Mouse (Mus musculus) adrenal gland, adult 2 months (tissue): ENCODE measurements around the gene Adamts4. TPM values are rescaled to one million over a fixed set of nuclear protein-coding genes. Genes with fewer than 3 reads are reported as not detected.

Source experiments
- DNase-seq: peaks from one replicate; pipeline ENCODE4 v3.0.0; 2021
- polyA plus RNA-seq: library from polyadenylated mRNA; depleted of rRNA; stranded (reverse); fragments of >200 nt; gene quantifications from 2 replicates; pipeline ENCODE4 v1.2.3, GENCODE M21; 2012
- total RNA-seq, 2 experiments: library from RNA; stranded (reverse); gene quantifications; 2 replicates each; pipeline ENCODE4 v1.2.3; 2021

The Adamts4 gene
- total and polyA plus RNA-seq, 3 experiments, result 1.1 to 1.7 (median 1.3) TPM

DNA sequence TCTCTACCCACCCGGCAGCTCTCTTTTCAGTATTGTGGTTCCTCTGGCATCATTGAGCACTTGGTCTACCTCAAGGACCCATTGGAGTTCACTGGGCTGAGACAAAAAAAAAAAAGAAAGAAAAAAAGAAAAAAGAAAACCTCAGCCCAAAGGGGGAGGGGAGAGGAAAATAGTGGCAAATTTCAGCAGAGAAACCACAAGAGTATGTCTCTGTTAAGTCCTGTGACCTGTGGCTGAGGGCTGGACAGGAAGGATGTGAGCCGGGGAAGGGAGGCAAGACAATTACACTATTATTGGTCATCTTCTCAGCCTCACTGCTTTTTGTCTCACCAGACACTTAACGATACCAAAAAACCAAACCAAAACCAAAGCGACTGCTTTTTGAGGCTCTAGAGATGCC lies 18.4 kb upstream of the Adamts4 start:
- no peak for DNase-seq

GRCm38 (mm10) chr1:171232348-171232747 lies 17.9 kb upstream of the Adamts4 start:
- peak; percentile 45 for DNase-seq

- peak; percentile 70 for DNase-seq
Measured at GRCm38 (mm10) chr1:171232800-171233730, 17.2 kb upstream of the Adamts4 start.

- DNase-seq, result no peak
Measured at GRCm38 (mm10) chr1:171234126-171234525, 16.1 kb upstream of the Adamts4 start, which contains the start of gene Fcer1g. TSS of gene Fcer1g (minus strand) at chr1:171234365.

DNA sequence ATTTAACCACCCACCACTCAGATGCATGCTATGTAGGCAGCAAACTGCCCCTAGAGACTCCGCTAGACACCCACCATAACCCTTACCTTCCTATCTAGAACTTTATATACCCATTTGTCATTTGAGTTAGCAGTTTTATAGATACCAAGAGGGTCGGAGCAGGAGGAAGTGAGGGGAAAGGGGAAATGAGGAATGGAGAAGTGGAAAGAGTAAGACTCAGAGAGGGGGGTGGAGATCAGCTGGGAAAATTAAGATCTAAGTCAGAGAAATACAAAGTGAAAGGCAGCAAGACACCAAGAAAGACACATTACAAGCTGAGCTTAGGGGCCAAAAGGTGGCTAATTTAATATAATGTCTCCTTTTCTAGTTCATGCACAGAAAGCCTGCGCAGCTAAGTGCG lies 15.7 kb upstream of the Adamts4 start:
- no peak for DNase-seq

GRCm38 (mm10) chr1:171235791-171236190 lies 14.4 kb upstream of the Adamts4 start:
- no peak for DNase-seq

GRCm38 (mm10) chr1:171237438-171237837 lies 12.8 kb upstream of the Adamts4 start:
- DNase-seq, result no peak

DNA sequence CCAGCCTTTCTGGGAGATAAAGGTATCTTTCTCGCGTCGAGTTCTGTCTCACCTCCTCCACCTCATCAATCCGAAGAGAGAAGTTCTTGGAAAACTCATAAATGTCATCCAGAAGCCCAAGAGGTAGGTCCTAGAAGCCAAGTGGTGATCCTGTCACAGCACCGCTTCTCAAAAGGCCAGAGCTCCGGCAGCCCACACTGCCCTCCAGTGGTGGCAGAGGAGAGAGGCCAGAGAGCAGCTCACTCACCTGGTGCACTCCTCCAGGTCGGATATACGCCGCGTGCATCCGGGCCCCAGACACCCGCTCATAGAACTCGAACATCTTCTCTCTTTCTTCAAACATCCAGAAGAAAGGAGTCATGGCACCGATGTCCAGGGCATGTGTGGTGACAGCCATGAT lies 11.8 kb upstream of the Adamts4 start:
- peak; percentile 83 for DNase-seq

DNA sequence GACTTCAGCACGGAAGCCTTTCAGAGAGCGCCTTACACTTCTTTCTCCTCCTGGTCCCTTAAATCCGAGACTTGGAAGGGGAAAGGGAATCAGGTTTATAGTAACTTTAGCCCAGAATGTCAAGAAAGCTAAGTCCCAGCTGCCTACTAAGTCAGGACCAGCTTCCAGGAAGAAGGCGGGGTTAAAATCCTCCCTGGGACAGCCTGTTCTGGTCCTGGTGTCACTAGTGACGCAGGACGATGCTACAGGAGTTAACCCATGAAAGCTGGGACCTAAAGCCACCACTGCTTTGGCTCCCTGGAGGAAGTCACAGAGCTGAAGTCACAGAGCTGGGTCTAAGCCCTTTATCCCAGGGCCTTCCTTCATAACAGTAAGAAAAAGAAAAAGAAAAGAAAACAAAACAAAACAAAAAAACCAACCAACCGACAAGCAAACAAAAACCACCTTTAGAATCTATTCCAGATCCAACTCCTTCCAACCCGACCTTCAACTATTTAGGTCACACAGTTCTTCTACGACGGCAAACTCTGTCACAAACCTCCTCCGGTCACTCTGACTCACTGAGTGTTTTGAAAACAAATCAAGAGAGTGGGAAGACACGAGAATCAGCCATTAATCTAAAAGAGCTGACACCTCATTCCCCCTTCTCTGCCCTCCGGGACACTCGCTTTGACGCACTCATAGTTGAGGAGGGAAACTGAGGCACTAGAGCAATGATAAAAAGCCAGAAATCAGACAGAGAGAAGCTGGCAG lies 10.1 kb upstream of the Adamts4 start:
- DNase-seq, result peak; percentile 77

- peak; percentile 76 for DNase-seq
Measured at GRCm38 (mm10) chr1:171240911-171241310, 9.3 kb upstream of the Adamts4 start.

DNA sequence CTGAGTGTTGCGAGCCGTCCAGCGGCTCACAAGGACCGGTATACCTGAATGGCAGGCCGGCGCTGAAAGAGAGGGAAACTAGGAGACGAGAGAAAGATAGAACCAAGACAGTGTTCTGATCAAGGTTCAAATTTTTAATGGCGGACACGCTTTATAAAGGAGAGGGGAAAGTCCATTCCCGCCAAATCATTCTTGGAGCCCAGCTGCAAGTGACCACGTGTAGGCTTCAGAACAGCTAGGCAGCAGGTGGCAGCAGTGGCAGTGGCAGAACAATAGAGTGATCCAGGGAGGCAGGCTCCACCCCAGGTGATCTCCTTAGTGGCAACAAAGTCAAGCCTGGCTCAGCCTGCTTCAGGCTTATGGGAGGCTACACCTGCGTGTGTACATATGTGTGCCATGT lies 8.3 kb upstream of the Adamts4 start:
- peak; percentile 22 for DNase-seq

- DNase-seq, result no peak
Measured at GRCm38 (mm10) chr1:171245353-171245752, 4.9 kb upstream of the Adamts4 start.

DNA sequence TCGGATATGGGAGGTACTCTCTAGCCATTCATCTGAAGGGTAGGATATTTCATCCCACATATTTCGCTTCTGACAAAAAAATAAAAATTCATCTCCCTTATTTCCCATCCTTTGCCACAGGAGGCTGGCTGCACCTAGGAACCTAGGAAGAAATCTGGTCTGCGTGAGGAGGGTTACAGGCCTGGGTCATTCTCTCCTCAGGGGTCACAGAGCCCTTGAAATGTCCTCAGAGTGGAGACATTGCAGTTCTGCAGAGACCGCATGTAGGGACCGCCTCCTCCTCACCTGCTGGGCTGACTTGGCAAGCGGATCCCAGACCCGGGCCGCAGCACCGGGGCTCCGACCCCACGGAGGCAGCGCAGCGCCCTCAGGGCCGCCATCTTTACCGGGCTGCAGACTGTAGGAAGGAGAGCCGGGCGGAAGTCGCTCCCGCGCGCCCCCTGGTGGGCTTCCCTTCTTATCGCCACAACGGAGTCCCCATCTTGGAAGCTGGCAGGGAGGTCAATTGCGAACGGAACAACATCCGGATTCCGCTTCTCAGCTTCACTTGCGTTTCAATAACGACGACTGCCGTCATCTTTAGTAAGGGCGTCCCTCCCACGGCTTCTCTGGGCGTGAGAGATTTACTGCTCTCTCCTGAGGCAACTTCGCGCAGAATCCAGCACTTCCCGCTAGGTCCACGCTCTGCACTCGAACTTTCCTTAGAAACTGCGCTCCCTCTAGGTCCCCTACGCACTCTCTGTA lies 3.3 kb upstream of the Adamts4 start:
- DNase-seq, result peak; percentile 98

- DNase-seq, result no peak
Measured at GRCm38 (mm10) chr1:171247453-171247841, 2.8 kb upstream of the Adamts4 start.

DNA sequence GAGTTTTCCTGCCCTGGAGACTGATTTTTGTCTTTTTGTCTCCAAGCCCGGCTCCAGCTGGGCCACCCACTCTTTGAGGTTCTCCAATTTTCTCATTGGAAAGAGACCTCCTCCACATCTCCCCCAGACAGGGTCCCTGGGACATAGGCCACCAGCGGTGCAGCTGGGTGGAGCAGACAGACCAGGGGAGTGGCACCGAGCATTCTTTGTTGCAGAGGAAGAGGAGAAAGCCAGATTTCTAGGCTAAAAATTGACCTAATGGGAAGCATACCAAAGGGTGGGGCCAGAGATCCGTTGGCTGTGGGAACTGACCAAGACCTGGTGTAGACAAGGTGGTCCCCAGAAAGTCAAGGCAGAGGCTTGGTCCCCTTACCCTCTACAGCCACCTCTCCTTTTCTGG lies 2.3 kb upstream of the Adamts4 start:
- peak; percentile 35 for DNase-seq

- peak; percentile 23 for DNase-seq
Measured at GRCm38 (mm10) chr1:171248386-171249226, 1.6 kb upstream of the Adamts4 start.

DNA sequence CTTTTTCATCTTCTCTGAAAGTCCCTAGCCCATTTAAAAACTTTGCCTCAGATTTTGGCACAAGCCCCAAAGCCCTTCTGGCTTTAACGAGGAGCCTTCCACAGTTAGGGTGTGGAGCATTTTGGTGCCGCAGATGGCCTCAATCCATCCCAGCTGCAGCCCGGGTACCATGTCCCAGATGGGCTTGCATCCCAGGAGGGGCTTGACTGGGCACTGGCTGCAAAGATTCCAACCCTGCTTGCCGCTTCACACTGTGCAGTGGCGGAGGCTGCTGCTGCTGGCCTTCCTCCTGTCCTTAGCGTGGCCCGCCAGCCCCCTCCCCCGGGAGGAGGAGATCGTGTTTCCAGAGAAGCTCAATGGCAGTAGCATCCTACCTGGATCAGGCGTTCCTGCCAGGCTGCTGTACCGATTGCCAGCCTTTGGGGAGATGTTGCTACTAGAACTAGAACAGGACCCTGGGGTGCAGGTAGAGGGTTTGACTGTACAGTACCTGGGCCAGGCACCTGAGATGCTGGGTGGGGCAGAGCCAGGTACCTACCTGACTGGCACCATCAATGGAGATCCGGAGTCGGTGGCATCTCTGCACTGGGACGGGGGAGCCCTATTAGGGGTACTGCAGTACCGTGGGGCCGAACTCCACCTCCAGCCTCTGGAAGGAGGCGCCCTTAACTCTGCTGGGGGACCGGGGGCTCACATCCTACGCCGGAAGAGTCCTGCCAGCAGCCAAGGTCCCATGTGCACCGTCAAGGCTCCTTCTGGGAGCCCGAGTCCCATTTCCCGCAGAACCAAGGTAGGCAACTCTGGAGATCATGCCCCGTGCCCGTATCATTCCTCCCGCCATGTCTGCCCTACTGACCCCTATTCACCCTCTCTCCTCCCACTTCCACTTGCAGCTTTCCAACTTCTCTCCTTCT lies 716 bp downstream of the Adamts4 start, which contains the start of gene Ndufs2:
Gene Ndufs2 (minus strand): TSS at position 709 of the 914 bp plus-strand sequence.
- peak; percentile 6 for DNase-seq

DNA sequence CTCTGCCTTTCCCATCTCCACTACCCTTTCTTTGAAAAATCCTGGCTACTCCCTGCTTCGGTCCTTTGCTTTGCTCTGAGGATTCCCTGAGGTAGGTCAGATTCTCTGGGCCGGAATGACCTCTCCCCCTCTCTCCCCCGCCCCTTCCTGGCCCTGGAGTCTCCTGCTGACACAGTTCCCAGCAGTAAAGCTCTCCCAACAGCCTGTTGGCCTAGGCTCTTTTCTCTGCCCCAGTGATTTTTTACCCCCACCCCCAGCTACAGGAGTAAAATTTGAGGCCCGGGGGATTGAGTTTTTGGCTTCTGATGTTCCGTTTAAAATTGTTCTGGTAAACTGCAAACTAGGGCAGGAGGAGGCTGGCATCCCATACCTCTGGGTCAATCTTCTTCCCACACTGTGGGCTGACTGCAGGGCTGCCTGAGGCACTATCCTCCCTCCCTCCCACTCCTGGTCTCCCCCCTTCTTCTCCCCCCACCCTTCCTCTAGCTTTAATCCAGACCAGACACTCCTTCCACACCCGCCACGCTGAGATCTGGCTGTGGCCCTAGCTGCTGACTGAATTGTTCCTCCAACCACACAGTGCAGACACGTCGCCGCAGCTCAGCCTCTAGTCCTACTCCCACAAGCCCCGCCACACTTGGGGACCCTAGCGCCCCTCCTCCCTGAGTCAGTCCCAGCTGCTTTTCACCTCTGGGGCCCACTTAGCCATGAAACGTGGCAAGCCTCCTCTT lies 1.5 kb downstream of the Adamts4 start:
- peak; percentile 38 for DNase-seq

DNA sequence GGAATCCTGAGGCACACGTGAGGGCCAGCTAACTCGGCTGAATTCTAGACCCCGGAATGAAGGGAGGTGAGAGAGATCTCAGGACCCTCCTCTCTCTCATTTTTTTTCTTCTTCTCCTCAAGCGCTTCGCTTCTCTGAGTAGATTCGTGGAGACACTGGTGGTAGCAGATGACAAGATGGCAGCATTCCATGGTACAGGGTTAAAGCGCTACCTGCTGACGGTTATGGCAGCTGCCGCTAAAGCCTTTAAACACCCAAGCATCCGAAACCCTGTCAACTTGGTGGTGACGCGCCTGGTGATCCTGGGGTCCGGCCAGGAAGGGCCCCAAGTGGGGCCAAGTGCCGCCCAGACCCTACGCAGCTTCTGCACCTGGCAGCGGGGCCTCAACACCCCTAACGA lies 2.2 kb downstream of the Adamts4 start:
- DNase-seq, result no peak
